Mouse (Mus musculus) heart, adult 9 months (tissue): ENCODE data around the gene Gm5431.
"Not testable (repeated sequence)": the region's sequence is repeated elsewhere in the genome, so short reads cannot be mapped to it uniquely, and the experiment has no call there.

Experiments used
- DNase-seq, 2 experiments: peaks; one replicate each; pipeline ENCODE4 v3.0.0; 2022; ENCODE audit warnings: low spot score in 2 of 2

The Gm5431 gene

DNA sequence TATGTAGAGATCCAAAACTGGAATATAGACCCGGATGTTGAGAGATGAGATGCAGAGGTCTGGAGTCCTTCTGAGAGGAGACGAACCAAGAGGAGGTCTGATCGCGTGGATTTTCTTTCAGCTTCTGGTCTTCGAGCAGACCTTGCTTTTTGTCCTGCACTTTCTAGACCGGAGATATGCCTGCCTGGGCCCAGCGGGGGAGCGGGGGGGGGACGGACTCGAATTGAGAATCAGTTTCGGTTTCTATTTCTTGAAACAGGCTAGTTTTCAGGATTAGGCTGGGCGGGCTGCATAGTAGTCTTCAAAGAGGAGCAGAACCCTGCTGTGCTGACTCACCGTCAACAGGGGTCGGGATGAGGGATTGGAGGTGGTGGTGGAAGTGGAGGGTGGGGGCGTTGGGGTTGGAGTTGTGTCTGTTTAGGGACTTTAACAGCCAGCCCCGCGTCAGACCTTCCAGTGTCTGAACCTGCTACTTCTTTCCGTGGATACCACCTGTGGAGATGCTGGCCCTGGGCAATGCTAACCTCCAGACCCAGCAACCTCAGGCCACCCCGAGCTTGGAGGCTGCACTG lies 30.7 kb downstream of the Gm5431 start, which contains the start of gene Irgm1:
Irgm1 (minus strand) TSS at position 483 of the 572 bp plus-strand sequence.
- DNase-seq: peak; percentile 78 to 83

DNA sequence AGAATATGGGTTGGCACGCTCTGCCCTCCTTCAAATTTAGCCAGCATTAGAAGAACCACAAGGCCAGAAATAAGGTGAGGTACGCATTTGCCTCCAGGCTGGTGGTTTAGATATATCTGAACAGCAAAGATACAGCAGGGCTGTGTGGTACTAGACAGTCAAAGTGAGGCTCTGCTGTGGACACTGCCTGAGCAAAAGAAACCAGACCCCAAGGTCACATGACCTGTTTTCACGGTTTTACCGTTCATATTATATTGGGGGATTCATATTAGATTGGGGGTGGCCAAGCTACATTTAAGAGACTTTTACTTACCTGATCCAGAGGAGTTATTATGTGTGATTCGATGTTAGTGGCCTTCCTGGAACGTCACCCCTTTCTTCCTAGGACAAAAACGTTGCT lies 31.2 kb downstream of the Gm5431 start:
- no peak for DNase-seq

DNA sequence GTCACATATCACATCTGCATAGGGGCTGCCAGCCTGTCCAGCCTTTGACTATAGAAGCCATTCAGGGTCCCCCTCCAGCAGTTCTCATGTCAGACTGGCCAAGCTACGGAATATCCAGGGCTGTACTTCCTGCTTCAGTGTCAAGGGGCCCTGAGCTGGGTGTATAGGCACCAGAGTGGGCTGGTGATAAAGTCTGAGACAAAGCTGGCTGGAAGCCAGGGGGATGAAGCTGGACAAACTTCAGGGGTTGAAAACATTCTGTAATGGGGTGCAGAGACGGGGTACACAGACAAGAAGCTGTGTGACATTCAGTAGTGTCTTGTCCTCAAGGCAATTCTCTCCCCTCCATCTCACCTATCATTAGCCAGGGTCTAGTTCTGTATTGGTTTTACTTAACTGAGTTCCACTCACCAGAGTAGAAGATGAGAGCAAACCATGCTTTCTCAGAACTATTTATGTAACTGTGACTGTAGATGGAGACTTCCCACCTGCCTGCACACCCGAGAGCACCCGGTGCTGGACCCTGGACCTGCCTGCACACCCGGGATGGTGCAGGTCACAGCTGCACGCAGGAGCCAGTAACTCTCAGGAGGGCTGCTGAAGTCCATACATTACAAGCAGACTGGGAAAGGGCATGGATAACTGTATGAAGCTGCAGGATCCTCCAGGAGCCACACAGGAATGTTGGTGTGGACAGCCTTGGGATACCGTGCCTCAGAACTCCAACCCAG lies 32.5 kb downstream of the Gm5431 start:
- DNase-seq: no peak

DNA sequence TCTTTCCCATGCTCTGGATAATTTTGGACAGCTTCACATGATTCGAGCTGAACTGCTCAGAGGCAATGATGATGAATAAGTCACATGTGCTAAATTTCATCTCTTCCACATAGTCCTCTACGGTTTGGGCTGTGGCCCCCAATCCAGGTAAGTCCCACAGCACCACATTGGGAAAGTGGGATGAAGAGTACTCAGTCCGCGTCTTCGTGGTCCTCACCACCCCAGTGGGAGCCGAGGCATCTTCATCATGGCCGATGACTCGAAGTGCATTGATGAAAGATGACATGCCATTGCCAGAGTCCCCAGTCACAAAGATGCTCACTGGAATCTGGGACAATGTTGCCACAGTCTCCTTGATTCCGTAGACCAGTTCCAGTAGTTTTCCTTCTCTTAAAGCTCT lies 35.5 kb downstream of the Gm5431 start:
- DNase-seq: no peak

DNA sequence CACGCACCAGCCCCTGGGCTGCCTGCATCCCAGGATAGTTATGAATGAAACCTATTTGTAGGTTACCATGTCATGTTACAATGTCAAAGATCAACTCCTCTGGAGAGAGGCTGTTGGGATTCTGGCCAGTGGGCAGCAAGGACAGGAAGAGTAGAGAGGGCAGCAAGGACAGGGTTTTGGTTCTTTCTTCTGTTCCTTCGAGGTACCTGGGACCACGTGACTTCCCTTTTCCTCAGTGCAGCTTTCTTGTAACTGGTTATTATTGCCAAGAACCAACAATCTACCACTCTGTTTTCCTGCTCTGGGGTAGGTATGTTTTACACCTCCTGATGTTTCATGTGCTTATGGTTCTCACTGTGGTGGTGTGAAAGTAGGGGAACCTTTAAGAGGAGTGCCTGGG lies 38.2 kb downstream of the Gm5431 start:
- DNase-seq: no peak

DNA sequence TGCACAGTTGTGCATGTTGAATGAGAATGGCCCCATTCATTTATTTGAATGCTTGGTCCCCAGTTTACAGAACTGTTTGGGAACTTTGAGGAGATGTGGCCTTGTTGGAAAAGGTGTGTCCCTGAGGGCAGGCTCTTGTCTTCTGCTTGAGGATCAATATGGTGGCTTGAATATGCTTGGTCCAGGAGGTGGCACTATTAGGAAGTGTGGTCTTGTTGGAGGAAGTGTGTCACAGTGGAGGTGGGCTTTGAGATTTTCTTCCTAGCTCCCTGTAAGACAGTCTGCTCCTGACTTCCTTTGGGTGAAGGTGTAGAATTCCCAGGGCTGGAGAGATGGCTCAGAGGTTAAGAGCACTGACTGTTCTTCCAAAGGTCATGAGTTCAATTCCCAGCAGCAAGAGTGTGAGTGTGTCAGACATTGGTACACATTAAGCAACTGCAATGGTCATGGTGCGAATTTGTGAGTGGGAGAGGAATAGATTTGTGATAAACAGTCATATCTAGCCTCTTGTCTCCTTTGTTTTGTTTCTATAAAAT lies 39.2 kb downstream of the Gm5431 start:
- DNase-seq: no peak

DNA sequence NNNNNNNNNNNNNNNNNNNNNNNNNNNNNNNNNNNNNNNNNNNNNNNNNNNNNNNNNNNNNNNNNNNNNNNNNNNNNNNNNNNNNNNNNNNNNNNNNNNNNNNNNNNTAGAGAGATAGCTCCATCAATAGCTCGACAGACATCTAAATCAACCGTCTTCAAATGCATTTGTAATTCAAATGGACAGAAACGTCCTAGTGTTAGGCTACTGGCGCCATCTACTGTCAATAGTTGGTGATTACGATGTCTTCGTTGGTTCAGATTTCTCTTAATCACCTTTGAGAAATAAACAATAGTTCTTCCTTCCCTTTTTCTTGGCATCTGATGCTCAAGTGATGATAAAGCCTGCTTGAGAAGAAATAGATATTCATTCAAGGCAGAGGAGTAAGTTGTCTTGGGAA lies 43.0 kb downstream of the Gm5431 start:
- peak in 1 of 2 experiments; percentile 65 for DNase-seq

DNA sequence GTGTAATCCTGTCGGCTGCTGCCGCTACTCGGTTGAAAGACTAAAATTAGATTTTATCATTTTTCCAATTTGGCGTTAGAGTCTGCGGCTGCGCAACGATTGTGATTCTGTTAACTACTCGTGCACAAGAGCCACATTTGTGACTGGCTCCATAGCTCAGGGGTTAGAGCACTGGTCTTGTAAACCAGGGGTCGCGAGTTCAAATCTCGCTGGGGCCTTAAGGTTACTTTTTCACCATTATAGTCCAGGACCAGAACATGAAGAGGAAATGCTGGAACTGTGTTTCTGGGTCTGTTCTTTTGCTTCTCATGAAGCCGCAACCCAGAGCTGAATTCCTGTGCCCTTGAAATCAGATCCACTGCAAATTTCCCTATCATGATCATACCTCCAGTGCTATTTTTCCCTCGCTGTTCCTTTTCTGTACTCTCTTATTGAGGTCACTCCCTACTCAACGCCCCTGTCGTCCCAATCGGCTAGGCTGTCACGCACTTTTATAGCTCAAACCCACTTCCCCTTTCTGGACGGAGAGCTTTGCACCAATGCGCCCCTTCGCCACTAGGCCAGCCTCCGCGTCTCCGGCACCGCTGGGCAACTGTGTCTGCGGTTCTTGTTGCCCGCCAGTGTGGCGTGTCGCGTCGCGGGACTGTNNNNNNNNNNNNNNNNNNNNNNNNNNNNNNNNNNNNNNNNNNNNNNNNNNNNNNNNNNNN lies 48.4 kb downstream of the Gm5431 start:
- DNase-seq: peak; percentile 81 to 93

DNA sequence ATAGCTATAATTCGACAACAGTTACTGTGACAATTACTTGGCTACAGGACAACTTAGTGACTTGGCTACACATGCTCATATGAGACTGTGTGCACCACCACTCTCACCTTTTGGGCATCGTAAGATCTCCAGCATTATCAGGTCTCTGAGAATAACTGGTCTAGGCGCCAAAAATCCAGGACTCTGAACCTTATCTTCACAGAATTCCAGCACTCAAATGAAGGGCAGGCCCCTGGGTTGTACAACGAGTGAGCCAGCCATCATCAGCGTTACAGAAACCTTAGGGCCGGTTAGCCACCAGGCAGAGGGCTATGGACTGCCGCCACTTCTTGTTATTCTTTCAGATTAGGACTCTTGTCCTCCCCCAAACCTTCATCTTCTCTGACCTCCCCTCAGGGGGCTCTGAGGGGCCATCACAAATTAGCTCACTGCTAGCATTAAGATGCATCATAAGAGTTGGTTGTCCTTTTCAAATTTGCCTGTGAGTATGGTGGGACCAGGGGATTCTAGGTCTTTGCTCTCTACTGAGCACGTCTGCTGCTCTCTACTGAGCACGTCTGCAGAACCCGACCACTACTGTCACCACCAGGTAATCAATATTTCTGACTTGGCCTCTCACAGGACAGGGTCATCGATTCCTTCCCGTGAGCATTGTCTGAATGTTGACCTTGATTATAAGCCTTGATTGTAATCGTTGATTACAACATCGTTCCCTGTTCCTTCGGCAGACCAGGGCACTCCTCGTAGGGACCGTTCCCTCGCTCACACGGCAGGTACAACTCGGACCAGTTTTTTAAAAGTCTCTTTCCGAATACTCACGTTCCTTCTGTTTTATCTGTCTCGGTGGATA lies 49.2 kb downstream of the Gm5431 start:
- no peak for DNase-seq

DNA sequence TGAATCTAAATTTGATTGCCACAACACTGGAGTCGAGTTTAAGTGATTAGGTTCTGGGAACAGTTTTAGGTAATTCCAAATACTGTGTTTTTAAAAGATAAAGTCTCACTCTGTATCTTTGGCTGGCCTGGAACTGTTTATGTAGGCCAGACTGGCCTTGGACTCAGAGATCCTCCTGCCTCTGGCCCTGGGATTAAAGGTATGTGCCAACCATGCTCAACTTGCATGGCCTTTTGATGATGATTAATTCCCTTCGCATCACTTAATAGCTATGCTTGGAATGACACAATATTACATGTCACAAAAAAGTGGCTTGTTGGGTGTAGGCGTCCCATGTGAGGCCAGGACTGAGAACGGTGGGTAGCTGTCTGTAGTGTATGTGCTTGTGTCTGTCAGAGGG lies 49.8 kb downstream of the Gm5431 start:
- DNase-seq: no peak

DNA sequence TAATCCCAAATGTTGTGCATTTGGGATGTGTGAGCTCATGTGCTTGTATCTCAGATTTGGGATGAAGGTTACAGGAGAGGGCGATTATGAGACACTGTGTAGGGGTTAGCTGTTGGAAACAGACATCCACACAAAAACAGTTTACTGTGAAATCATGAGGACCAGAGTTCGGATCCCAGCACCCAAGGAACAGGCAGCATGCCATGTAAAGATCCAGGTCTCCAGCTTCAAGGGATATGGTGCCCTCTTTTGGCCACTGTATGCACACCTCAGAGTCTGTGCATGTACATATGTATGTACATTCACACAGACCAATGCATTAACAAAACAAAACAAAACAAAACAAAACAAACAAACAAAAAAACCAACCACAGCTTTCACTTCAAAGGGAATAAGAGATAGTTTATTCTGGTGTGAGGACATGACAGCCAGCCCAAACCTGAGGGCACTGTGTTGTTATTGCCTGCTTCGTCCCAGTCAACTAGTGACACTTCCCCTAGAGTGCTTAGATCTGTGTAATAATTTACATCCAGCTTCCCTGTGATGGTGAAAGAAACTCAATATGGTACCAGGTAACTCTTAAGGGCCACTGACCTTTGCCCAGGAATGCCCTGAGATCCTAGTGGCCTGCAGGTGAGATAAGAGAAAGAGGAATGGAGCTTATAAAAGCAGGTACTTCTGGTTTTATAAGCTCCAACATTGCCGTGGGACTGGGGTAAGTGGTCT lies 50.6 kb downstream of the Gm5431 start:
- no peak for DNase-seq

DNA sequence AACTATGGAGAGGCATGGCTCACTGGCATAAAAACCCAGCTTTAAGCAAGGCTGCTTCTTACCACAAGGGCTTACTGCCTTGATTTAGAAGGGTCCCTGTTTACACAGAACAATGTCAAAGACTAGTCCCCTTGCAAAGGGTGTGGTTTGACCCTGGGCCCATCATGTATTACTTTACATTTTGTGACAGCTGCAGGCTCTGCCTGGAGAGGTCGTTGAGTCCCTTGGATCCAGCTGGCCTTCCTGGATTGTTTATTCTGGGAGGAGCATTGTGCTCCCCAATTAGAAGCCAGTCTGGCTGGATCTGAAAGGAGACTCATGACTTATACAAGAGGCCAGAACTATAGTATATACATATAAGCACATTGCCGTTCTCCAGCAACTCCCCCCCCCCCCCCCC lies 51.8 kb downstream of the Gm5431 start:
- no peak for DNase-seq

DNA sequence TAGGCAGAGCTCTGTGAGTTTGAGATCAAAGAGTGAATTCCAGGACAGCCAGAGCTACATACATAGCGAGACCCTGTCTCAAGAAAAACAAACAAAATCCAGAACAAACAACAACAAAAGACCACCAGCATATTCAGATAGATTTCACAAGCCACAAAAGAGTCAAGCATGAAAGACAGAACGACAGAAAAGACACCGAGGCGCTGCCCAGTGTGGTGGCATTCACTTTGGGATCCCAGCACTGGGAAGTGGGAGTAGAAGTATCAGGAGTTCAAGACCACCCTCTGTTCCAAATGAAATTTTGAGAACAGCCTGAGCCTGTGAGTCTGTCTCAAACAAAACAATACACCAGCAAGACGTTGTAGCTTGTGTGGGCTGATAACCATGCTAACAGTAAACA lies 55.1 kb downstream of the Gm5431 start:
- no peak for DNase-seq

DNA sequence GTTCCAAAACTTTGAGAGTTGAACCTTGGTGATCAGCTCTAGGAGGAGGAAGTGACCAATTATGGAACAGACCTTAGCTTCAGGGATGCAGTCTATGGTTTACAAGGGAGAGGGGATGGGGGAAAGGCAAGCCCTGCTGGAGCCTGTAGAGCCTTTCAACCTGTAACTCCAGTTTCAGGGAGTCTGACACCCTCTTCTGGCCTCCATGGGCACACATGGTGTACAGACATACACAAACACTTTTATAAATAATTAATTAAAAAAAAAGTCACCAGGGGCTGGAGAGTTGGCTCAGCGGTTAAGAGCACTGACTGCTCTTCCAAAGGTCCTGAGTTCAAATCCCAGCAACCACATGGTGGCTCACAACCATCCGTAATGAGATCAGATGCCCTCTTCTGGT lies 55.7 kb downstream of the Gm5431 start:
- not testable (repeated sequence) for DNase-seq

DNA sequence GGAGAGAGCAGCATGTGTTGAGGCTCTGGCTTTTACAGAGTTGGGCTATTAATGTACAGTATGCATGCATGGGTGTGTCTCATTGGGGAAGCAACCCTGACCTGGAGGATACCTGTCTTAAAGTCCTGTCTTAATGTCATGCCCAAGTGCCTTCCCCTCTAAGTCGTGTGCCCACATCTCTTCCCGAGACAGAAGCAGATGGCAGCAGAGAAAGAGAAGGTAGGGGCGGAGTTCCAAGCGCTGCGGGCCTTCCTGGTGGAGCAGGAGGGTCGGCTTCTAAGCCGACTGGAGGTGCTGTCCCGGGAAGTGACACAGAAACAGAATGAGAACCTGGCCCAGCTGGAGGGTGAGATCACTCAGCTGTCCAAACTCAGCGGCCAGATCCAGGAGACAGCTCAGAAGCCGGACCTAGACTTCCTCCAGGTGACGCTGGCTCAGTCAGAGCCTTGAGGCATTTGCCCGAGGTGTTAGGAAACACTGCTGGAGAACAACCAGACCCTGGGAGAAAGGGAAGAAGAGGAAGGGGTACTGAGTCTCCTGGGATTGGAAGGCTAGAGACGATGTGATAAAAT lies 56.7 kb downstream of the Gm5431 start:
- no peak for DNase-seq

DNA sequence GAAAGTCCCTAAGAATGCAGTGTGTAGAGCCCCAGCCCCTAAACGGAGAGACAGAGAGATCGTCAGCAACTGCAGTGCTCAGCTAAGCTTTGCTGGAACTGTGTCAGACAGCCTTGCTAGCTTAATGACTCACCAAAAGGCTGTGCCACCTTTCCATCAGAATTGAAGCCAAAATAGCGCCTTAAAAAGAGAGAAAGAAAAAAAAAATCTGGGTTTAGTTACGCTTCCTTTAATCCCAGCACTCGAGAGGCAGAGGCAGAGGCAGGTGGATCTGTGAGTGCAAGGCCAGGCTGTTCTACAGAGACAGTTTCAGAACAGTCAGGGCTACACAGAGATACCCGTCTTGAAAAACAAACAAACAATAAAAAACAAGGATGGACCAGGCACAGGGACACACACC lies 57.7 kb downstream of the Gm5431 start:
- DNase-seq: no peak

DNA sequence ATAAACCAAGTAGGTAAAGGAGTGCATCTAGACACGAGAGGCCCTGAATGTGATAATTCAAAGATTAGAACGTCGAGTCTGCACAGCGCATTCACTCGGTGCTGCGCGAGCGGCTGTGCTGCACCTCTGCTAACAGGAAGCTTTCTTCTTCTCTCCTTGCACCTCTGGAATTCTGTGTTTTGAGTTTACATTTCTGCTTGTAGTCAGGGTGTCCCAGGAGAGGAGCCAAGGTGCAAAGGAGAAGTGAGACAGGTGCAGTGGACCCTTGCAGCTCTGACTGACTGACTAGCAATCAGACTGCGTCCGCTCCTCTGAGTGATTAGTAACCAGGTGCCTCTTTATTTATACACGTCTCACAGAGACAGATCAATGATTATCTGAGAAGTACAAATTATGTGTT lies 58.8 kb downstream of the Gm5431 start:
- DNase-seq: no peak

DNA sequence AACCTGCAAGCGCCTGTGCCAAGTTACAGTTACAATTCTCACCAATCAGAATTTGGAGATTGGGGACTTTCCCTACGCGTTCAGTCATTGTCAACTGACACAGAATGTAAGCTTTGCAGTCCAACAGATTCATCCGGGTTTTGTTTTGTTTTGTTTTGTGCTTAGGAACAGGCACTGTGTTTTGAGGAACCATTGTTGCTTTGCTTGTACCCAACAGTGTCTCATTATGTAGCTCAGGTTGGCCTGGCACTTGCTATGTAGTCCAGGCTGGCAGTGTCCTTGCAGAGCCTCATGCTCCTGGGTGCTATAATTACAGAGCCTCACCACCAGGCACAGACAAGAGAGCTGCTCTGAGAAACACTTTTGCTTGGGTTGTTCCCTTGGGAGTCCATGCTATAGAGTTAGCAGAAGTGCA lies 59.6 kb downstream of the Gm5431 start:
- DNase-seq: no peak

DNA sequence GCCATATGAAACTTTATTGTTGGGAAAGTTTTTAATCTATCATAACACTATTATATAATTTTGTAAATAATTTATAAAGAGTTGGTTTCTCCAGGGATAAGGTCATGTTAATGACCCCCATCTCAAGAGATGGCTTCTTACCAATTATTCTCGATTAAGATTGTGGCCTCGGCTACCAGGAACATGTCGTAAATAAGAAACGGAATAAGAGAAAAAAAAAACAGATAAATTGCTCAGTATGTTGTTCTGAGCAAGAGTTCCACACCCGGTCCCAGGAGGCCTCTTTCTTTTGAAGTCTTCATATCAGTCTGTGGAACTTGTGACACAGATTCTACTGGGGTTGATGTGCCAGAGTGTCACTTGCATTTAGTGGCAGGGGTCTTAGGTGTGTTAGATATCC lies 60.8 kb downstream of the Gm5431 start:
- DNase-seq: no peak

DNA sequence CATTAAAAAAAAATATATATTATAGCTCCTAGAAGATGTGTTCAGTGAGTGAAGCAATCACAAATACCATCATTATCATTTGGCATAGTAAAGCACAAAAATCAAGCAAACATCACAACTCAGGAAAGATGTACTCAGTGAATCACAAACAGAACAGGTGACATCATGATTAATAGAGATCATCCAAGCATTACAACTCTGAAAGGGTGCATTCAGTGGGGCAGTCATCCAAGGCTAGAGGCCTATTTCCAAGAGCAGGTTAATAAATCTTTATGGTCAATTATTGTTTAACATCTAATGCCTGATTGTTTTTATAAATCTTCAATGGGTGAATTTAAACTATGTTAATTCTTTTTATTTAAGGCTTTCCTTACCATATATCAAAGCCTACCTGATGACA lies 61.2 kb downstream of the Gm5431 start:
- no peak for DNase-seq
